Mouse (Mus musculus): ENCODE measurements around the gene Pan3.

- TF ChIP-seq POLR2A (IDR thresholded peaks at IDR 0.05; ENCODE audit: borderline replicate concordance, low read depth, low read length): no peak
- TF ChIP-seq CTCF (IDR thresholded peaks at IDR 0.05; ENCODE audit: low read depth, low read length): no peak
Measured at GRCm38 (mm10) chr5:147493685-147494084, 63.7 kb downstream of the Pan3 start.

Measured in bone marrow macrophage, adult 2 months (primary cell).